Mouse (Mus musculus) kidney, adult 2 months (tissue): ENCODE data around the gene Clptm1.

ENCODE experiments used
- CTCF ChIP-seq: fragments of 200-500 bp; conservative IDR thresholded peaks from 2 replicates; pipeline ENCODE4 v1.5.1; 2011; ENCODE audit warnings: low read depth, mild to moderate bottlenecking, control low read depth, low read length, moderate library complexity, mixed read lengths; ENCODE audit not compliant: insufficient read depth, insufficient read length
- POLR2A ChIP-seq: fragments of 200-500 bp; IDR thresholded peaks from one replicate; pipeline ENCODE4 v1.6.1; 2011; ENCODE audit warnings: low read depth, low read length, control low read depth

DNA sequence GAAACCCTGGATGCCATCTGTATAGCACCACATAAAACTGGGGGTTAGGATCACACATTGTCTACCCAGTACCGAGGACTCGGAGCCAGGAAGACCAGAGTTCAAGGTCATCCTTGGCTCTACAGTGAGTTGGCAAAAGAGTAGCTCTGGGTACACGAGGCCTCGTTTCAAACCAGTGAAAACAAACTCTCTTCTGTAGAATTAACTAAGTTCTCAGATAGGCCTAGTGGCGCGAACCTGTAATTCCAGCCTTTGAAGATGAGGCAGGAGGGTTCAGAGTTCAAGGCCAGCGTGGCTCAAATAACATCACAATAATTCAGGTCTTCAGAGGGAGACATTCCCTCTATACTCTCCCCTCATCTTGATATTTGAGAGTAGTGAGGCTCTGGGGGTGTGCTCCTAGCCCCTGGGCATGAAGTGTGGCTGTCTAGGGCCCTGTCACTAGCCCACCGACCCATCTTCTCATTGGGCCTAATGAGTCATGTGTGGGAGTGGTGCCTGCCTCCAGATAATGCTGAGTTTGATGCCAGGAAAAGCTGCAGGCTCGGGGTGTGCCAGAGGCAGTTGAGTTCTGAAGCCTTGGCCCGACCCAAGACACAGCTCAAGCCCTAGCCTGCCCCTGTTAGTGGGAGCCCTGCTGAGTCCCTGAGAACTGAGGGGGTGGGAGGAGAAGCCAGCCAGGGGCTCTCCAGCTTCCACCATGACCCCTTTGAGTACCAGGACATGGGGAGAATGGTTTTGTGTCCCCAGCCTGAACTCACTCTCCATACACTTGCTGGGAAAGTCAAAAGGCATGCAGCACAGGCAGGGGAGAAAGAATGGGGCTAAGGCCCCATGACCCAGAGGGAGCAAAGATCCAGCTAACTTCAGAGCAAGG is 29.7 kb upstream of the Clptm1 start:
- no peak for TF ChIP-seq CTCF
- no peak for TF ChIP-seq POLR2A
